Mouse (Mus musculus) hindbrain, embryonic 15.5 days (tissue): ENCODE data around the gene Cdc6. TPM values are rescaled to one million over a fixed set of nuclear protein-coding genes. Genes with fewer than 3 reads are reported as not detected.
A peak's percentile ranks its signal among the peaks of the same experiment; 100 is the strongest.
"Not testable (repeated sequence)": the region's sequence is repeated elsewhere in the genome, so short reads cannot be mapped to it uniquely, and the experiment has no call there.

Source experiments
- ATAC-seq: fragments of 200-750 bp; cut with Nextera tagmentation; 2 replicates; pipeline ENCODE4 v1.8.0; 2017; ENCODE audit warnings: low read depth, moderate number of reproducible peaks, moderate TSS enrichment; ENCODE audit not compliant: low FRiP score
- H3K27ac ChIP-seq: fragments of 300-500 bp; sonication (generic); replicated peaks from 2 replicates; pipeline ENCODE4 v1.5.1; 2015; ENCODE audit warnings: mild to moderate bottlenecking, inconsistent platforms
- H3K27me3 ChIP-seq: fragments of 300-500 bp; sonication (generic); 2 replicates; pipeline ENCODE4 v1.6.1; 2015; ENCODE audit warnings: control low read depth, inconsistent platforms
- H3K36me3 ChIP-seq: fragments of 300-500 bp; sonication (generic); 2 replicates; pipeline ENCODE4 v1.6.1; 2015; ENCODE audit warnings: control low read depth, inconsistent platforms
- H3K4me1 ChIP-seq: fragments of 300-500 bp; sonication (generic); replicated peaks from 2 replicates; pipeline ENCODE4 v1.6.1; 2015; ENCODE audit warnings: control low read depth, inconsistent platforms
- H3K4me2 ChIP-seq: fragments of 300-500 bp; sonication (generic); 2 replicates; pipeline ENCODE4 v1.6.1; 2015; ENCODE audit warnings: moderate library complexity, mild to moderate bottlenecking, inconsistent platforms
- H3K4me3 ChIP-seq: fragments of 300-500 bp; sonication (generic); 2 replicates; pipeline ENCODE4 v1.5.1; 2015; ENCODE audit warnings: mild to moderate bottlenecking, inconsistent platforms
- H3K9ac ChIP-seq: fragments of 300-500 bp; sonication (generic); 2 replicates; pipeline ENCODE4 v1.6.1; 2015; ENCODE audit warnings: inconsistent platforms
- H3K9me3 ChIP-seq: fragments of 300-500 bp; sonication (generic); 2 replicates; pipeline ENCODE4 v1.6.1; 2016; ENCODE audit warnings: control low read depth, inconsistent platforms
- WGBS: fragments of 180-500 bp; shearing (Covaris S2); methylation state at CpG from one replicate; pipeline ENCODE4 v1.1.7; 2015; 5-methylcytosine and 5-hydroxymethylcytosine counted together
- polyA plus RNA-seq: library from polyadenylated mRNA; unstranded; fragments of >200 nt; fragmentation: Nextera tagmentation; extraction: Ambion mirVana; gene quantifications from 2 replicates; pipeline ENCODE4 v1.2.1, GENCODE M21; 2015

The Cdc6 gene
- polyA plus RNA-seq, 1 experiment from 2014 or later: 5.5 TPM

GRCm38 (mm10) chr11:98914196-98914595 is 6.6 kb downstream of the Cdc6 start:
- no peaks in the 10 kb centered on the region for H3K9me3 ChIP-seq
- WGBS: 77% methylated on average over 11 of the region's 11 CpGs
- H3K4me1 ChIP-seq: no peaks in the 10 kb centered on the region

GRCm38 (mm10) chr11:98916376-98916775 is 8.8 kb downstream of the Cdc6 start:
- H3K27ac ChIP-seq, ATAC-seq, H3K4me2 ChIP-seq, H3K9me3 ChIP-seq, H3K36me3 ChIP-seq, H3K4me3 ChIP-seq, H3K4me1 ChIP-seq, H3K27me3 ChIP-seq, H3K9ac ChIP-seq: not testable (repeated sequence)
- WGBS: 95% methylated on average over 3 of the region's 3 CpGs

More at GRCm38 (mm10) chr11:98914196-98914595, 6.6 kb downstream of the Cdc6 start:
- Histone ChIP-seq H3K27me3 (no peaks in the 10 kb centered on the region), H3K4me2 (no peak overlapping the region), H3K36me3 (no peaks in the 10 kb centered on the region), H3K27ac (no peak overlapping the region), H3K9ac (no peak overlapping the region), H3K4me3 (no peak overlapping the region)
- no peak for ATAC-seq

GRCm38 (mm10) chr11:98917428-98918005 is 9.9 kb downstream of the Cdc6 start:
- H3K9ac ChIP-seq: no peak overlapping the region
- H3K36me3 ChIP-seq: no peaks in the 10 kb centered on the region
- 71% methylated on average over 13 of the region's 13 CpGs for WGBS
- no peaks in the 10 kb centered on the region for H3K9me3 ChIP-seq
- ATAC-seq: no peak
- peaks cover 3% of the 10 kb centered on the region for H3K4me1 ChIP-seq
- H3K4me3 ChIP-seq: no peak overlapping the region
- H3K27me3 ChIP-seq: no peaks in the 10 kb centered on the region
- no peak overlapping the region for H3K27ac ChIP-seq
- no peak overlapping the region for H3K4me2 ChIP-seq

GRCm38 (mm10) chr11:98918231-98918630 is 10.6 kb downstream of the Cdc6 start:
- no peak overlapping the region for H3K4me3 ChIP-seq
- no peak overlapping the region for H3K27ac ChIP-seq
- H3K36me3 ChIP-seq: no peaks in the 10 kb centered on the region
- no peak overlapping the region for H3K4me2 ChIP-seq
- no peak overlapping the region for H3K9ac ChIP-seq
- H3K27me3 ChIP-seq: no peaks in the 10 kb centered on the region
- WGBS: 82% methylated on average over 9 of the region's 9 CpGs
- no peaks in the 10 kb centered on the region for H3K9me3 ChIP-seq
- peaks cover 10% of the 10 kb centered on the region for H3K4me1 ChIP-seq
- ATAC-seq: no peak

GRCm38 (mm10) chr11:98919009-98919408 is 11.4 kb downstream of the Cdc6 start:
- no peaks in the 10 kb centered on the region for H3K27me3 ChIP-seq
- no peak overlapping the region for H3K27ac ChIP-seq
- 94% methylated on average over 11 of the region's 11 CpGs for WGBS
- H3K4me3 ChIP-seq: no peak overlapping the region
- no peak overlapping the region for H3K4me2 ChIP-seq
- H3K4me1 ChIP-seq: peaks cover 18% of the 10 kb centered on the region
- no peaks in the 10 kb centered on the region for H3K9me3 ChIP-seq
- ATAC-seq: no peak
- H3K36me3 ChIP-seq: no peaks in the 10 kb centered on the region
- no peak overlapping the region for H3K9ac ChIP-seq

GRCm38 (mm10) chr11:98921813-98922212 is 14.2 kb downstream of the Cdc6 start:
- ATAC-seq: 0 out of 2 replicates have a peak, but pooled peaks have one; percentile 5
- H3K4me2 ChIP-seq, H3K4me3 ChIP-seq, H3K9me3 ChIP-seq, H3K27me3 ChIP-seq, H3K27ac ChIP-seq, H3K9ac ChIP-seq, H3K36me3 ChIP-seq: not testable (repeated sequence)
- H3K4me1 ChIP-seq: peaks cover 39% of the 10 kb centered on the region
- 49% methylated on average over 15 of the region's 15 CpGs for WGBS

GRCm38 (mm10) chr11:98922307-98922706 is 14.7 kb downstream of the Cdc6 start:
- not testable (repeated sequence) for H3K27ac ChIP-seq, H3K9me3 ChIP-seq, H3K4me3 ChIP-seq, H3K27me3 ChIP-seq, H3K36me3 ChIP-seq, H3K9ac ChIP-seq, H3K4me2 ChIP-seq
- H3K4me1 ChIP-seq: peaks cover 42% of the 10 kb centered on the region
- peak; percentile 17; the same call in 1 of the 2 replicates for ATAC-seq
- WGBS: 45% methylated on average over 10 of the region's 10 CpGs

- Histone ChIP-seq H3K27ac (peak overlapping the region; percentile 41; the same call in 1 of the 2 replicates), H3K4me1 (peaks cover 50% of the 10 kb centered on the region)
- H3K4me2 ChIP-seq, H3K9me3 ChIP-seq, H3K4me3 ChIP-seq, H3K9ac ChIP-seq, ATAC-seq, H3K36me3 ChIP-seq, H3K27me3 ChIP-seq: not testable (repeated sequence)
- WGBS: 40% methylated on average over 16 of the region's 16 CpGs
Measured at GRCm38 (mm10) chr11:98922851-98923711, 15.5 kb downstream of the Cdc6 start.

- no peak for ATAC-seq
- WGBS: 39% methylated on average over 5 of the region's 5 CpGs
- Histone ChIP-seq H3K4me3 (no peak overlapping the region), H3K4me1 (peaks cover 66% of the 10 kb centered on the region), H3K27ac (peak overlapping the region; percentile 71), H3K4me2 (peak overlapping the region; percentile 26), H3K9me3 (no peaks in the 10 kb centered on the region), H3K9ac (no peak overlapping the region), H3K36me3 (no peaks in the 10 kb centered on the region), H3K27me3 (no peaks in the 10 kb centered on the region)
Measured at GRCm38 (mm10) chr11:98924633-98925175, 17.1 kb downstream of the Cdc6 start.

- H3K9me3 ChIP-seq: no peaks in the 10 kb centered on the region
- H3K27me3 ChIP-seq: no peaks in the 10 kb centered on the region
- H3K4me3 ChIP-seq: no peak overlapping the region
- whole genome bisulfite sequencing: 5% methylated on average over 10 of the region's 10 CpGs
- ATAC-seq: no peak
- no peak overlapping the region for H3K9ac ChIP-seq
- peak overlapping the region; percentile 26 for H3K4me2 ChIP-seq
- peaks cover 72% of the 10 kb centered on the region for H3K4me1 ChIP-seq
- peak overlapping the region; percentile 71 for H3K27ac ChIP-seq
- no peaks in the 10 kb centered on the region for H3K36me3 ChIP-seq
Measured at GRCm38 (mm10) chr11:98925265-98925721, 17.7 kb downstream of the Cdc6 start.

GRCm38 (mm10) chr11:98925868-98926311 is 18.3 kb downstream of the Cdc6 start:
- WGBS: 8% methylated on average over 12 of the region's 12 CpGs
- 0 out of 2 replicates have a peak, but pooled peaks have one; percentile 13 for ATAC-seq

GRCm38 (mm10) chr11:98926553-98926952 is 19.0 kb downstream of the Cdc6 start:
- Histone ChIP-seq H3K4me1 (peaks cover 85% of the 10 kb centered on the region), H3K4me3 (no peak overlapping the region), H3K9me3 (no peaks in the 10 kb centered on the region), H3K36me3 (no peaks in the 10 kb centered on the region), H3K27ac (0 out of 2 replicates have a peak overlapping the region, but pooled peaks have one; percentile 71), H3K27me3 (no peaks in the 10 kb centered on the region), H3K9ac (no peak overlapping the region), H3K4me2 (no peak overlapping the region)
- ATAC-seq: no peak
- WGBS: 70% methylated on average over 7 of the region's 7 CpGs

More at GRCm38 (mm10) chr11:98925868-98926311, 18.3 kb downstream of the Cdc6 start:
- Histone ChIP-seq H3K4me3 (no peak overlapping the region), H3K27ac (peak overlapping the region; percentile 71), H3K9ac (no peak overlapping the region; the same call in 1 of the 2 replicates), H3K27me3 (no peaks in the 10 kb centered on the region), H3K4me1 (peaks cover 78% of the 10 kb centered on the region), H3K36me3 (no peaks in the 10 kb centered on the region), H3K9me3 (no peaks in the 10 kb centered on the region), H3K4me2 (peak overlapping the region; percentile 26)
